Mouse (Mus musculus) stomach, postnatal 0 days (tissue): ENCODE results near the gene Mical2. TPM values are rescaled to one million over a fixed set of nuclear protein-coding genes. Genes with fewer than 3 reads are reported as not detected.

ENCODE experiments used
- ATAC-seq: fragments of 200-750 bp; cut with Nextera tagmentation; 2 replicates; pipeline ENCODE4 v1.8.0; 2017; ENCODE audit not compliant: low FRiP score, low TSS enrichment
- DNase-seq: peaks from one replicate; pipeline ENCODE4 v3.0.0-alpha.2; 2016; ENCODE audit warnings: low spot score
- H3K27ac ChIP-seq: fragments of 300-500 bp; sonication (generic); replicated peaks from 2 replicates; pipeline ENCODE4 v1.5.1; 2014; ENCODE audit warnings: mild to moderate bottlenecking, control low read depth
- H3K27me3 ChIP-seq: fragments of 300-500 bp; sonication (generic); 2 replicates; pipeline ENCODE4 v1.6.1; 2014; ENCODE audit warnings: low read length; ENCODE audit not compliant: control insufficient read depth, insufficient read depth
- H3K36me3 ChIP-seq: fragments of 300-500 bp; sonication (generic); 2 replicates; pipeline ENCODE4 v1.6.1; 2014; ENCODE audit warnings: low read length, mixed read lengths; ENCODE audit not compliant: control insufficient read depth, insufficient read depth
- H3K4me1 ChIP-seq: fragments of 300-500 bp; sonication (generic); replicated peaks from 2 replicates; pipeline ENCODE4 v1.6.1; 2014; ENCODE audit warnings: antibody characterized with exemption; ENCODE audit not compliant: control insufficient read depth, insufficient read depth
- H3K4me2 ChIP-seq: fragments of 300-500 bp; sonication (generic); replicated peaks from 2 replicates; pipeline ENCODE4 v1.6.1; 2014; ENCODE audit warnings: low read depth, mild to moderate bottlenecking, control low read depth, moderate library complexity
- H3K4me3 ChIP-seq: fragments of 300-500 bp; sonication (generic); 2 replicates; pipeline ENCODE4 v1.5.1; 2014; ENCODE audit warnings: low read depth, low read length, control low read depth
- H3K9ac ChIP-seq: fragments of 300-500 bp; sonication (generic); 2 replicates; pipeline ENCODE4 v1.6.1; 2014; ENCODE audit warnings: mild to moderate bottlenecking, low read length, control low read depth, mixed read lengths
- H3K9me3 ChIP-seq: fragments of 300-500 bp; sonication (generic); 2 replicates; pipeline ENCODE4 v1.6.1; 2016; ENCODE audit warnings: low read length; ENCODE audit not compliant: control insufficient read depth
- CTCF ChIP-seq: IDR thresholded peaks from 2 replicates; pipeline ENCODE4 v1.5.1; 2016; ENCODE audit warnings: antibody characterized with exemption, low read depth, mild to moderate bottlenecking, moderate library complexity
- EP300 ChIP-seq: optimal IDR thresholded peaks from 2 replicates; pipeline ENCODE3; 2016; ENCODE audit warnings: antibody characterized with exemption
- WGBS: fragments of 180-500 bp; shearing (Covaris S2); extraction: QIAGEN DNeasy Blood & Tissue Kit; methylation state at CpG from one replicate; pipeline ENCODE4 v1.1.7; 2014; 5-methylcytosine and 5-hydroxymethylcytosine counted together
- polyA plus RNA-seq: library from polyadenylated mRNA; unstranded; fragments of >200 nt; fragmentation: Nextera tagmentation; extraction: Ambion mirVana; gene quantifications from 2 replicates; pipeline ENCODE4 v1.2.1, GENCODE M21; 2015

The Mical2 gene
- polyA plus RNA-seq: 8.4 and 8.8 TPM in 2 replicates

DNA sequence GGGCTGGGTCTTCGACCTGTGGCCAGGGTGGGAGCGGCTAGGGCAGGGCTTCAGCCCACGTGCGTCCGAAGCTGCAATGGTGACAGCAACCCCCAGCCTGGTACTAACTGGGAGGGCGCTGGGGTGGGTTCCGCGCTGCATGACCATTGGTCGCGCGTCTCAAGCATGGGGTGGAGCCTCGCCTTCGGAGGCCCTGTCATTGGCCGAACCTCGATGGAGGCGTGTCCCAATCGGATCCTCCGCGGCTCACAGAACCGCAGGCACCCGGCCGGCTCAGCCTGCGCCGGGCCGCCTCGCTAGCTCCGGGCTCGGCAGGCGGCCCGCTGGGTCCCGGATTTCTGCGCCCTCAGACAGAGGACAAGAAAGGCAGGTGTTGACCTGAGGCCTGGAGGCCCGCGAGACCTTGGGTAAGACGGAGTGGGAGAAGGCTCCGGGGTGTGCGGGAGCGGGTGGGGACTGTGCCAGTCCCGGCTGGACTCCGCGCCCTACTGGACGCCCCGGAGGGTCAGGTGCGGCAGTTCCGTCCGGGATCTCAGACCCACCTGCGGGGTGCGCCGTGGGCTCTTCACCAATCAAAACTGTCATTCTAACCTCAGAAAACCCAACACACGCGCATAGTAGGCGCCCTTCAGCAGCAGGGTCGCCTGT lies at the start of gene Mical2:
TSS of gene Mical2 (plus strand) at position 242 of the 648 bp plus-strand sequence.
- Histone ChIP-seq H3K4me3 (peak within 1 kb of the TSS; percentile 72), H3K9ac (peak within 1 kb of the TSS; percentile 81), H3K9me3 (no peaks in the 10 kb centered on the region), H3K4me2 (peak within 1 kb of the TSS; percentile 94), H3K27ac (peak within 1 kb of the TSS; percentile 83), H3K4me1 (peaks cover 2% of the 10 kb centered on the region; the same call in 1 of the 2 replicates), H3K36me3 (no peaks in the 10 kb centered on the region), H3K27me3 (no peaks in the 10 kb centered on the region)
- under 1% methylated on average over 48 of the region's 53 CpGs for WGBS
- ATAC-seq (peak; percentile 97), DNase-seq (peak; percentile 95)
- TF ChIP-seq EP300 (no peak), CTCF (no peak)

- H3K9ac ChIP-seq: no peak overlapping the region
- no peak overlapping the region for H3K4me3 ChIP-seq
- DNase-seq (no peak), ATAC-seq (no peak)
- no peaks in the 10 kb centered on the region for H3K9me3 ChIP-seq
- H3K4me2 ChIP-seq: no peak overlapping the region
- H3K27ac ChIP-seq: no peak overlapping the region
- H3K4me1 ChIP-seq: no peaks in the 10 kb centered on the region
- WGBS: 81% methylated on average over 2 of the region's 2 CpGs
- no peak for TF ChIP-seq EP300
- TF ChIP-seq CTCF: no peak
- no peaks in the 10 kb centered on the region for H3K27me3 ChIP-seq
- H3K36me3 ChIP-seq: no peaks in the 10 kb centered on the region
These were observed 49.0 kb upstream of the Mical2 start for GRCm38 (mm10) chr7:112176627-112177026.

- H3K4me1 ChIP-seq: no peaks in the 10 kb centered on the region
- TF ChIP-seq CTCF (peak; percentile 98), EP300 (no peak)
- peak; percentile 89 for DNase-seq
- H3K27ac ChIP-seq: peak overlapping the region; percentile 46; the same call in 1 of the 2 replicates
- ATAC-seq: peak; percentile 88
- H3K36me3 ChIP-seq: no peaks in the 10 kb centered on the region
- peak overlapping the region; percentile 39; the same call in 1 of the 2 replicates for H3K4me2 ChIP-seq
- 3% methylated on average over 9 of the region's 10 CpGs for WGBS
- H3K4me3 ChIP-seq: no peak overlapping the region
- H3K9ac ChIP-seq: no peak overlapping the region
- H3K9me3 ChIP-seq: no peaks in the 10 kb centered on the region
- H3K27me3 ChIP-seq: no peaks in the 10 kb centered on the region
These were observed 45.4 kb upstream of the Mical2 start for GRCm38 (mm10) chr7:112180235-112180705.

DNA sequence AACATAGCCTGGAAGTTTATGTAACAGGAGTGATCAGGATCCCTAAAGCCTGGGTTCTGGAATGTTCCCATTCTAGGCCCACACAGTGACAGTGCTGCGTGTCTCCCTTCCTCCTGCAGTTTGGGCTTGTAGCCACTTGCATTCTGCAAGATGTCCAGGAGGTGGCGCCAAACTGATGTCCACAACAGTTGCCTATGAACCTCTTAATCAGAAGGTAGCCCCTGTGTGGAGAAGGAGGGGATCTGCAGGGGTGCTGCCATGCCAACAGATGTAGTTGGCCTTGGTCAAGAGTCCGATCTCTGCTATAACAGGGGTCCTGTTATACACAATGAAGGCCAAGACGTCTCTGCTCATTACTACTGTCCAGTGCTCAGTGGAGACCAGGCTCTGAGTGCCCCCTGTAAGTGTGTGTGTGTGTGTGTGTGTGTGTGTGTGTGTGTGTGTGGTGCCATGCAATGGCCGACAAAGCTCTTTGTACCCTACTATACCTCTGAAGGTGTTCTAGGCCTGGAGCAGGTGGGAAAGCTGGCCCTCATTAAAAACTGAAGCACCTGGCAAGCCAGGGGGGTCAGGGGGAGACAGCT lies 42.3 kb upstream of the Mical2 start:
- TF ChIP-seq EP300 (no peak), CTCF (peak; percentile 100)
- WGBS: 30% methylated on average over 5 of the region's 5 CpGs
- Histone ChIP-seq H3K9me3 (no peaks in the 10 kb centered on the region), H3K4me1 (no peaks in the 10 kb centered on the region), H3K27me3 (no peaks in the 10 kb centered on the region), H3K4me2 (no peak overlapping the region), H3K9ac (no peak overlapping the region), H3K36me3 (no peaks in the 10 kb centered on the region), H3K27ac (no peak overlapping the region), H3K4me3 (no peak overlapping the region)
- ATAC-seq (peak; percentile 8; the same call in 1 of the 2 replicates), DNase-seq (peak; percentile 88)

GRCm38 (mm10) chr7:112184519-112185225 lies 41.0 kb upstream of the Mical2 start:
- ATAC-seq: no peak
- Histone ChIP-seq H3K4me1 (no peaks in the 10 kb centered on the region), H3K9me3 (no peaks in the 10 kb centered on the region), H3K36me3 (no peaks in the 10 kb centered on the region), H3K4me2 (no peak overlapping the region), H3K9ac (no peak overlapping the region), H3K27me3 (no peaks in the 10 kb centered on the region), H3K4me3 (no peak overlapping the region), H3K27ac (no peak overlapping the region)
- TF ChIP-seq CTCF (no peak), EP300 (no peak)
- WGBS: 83% methylated on average over 6 of the region's 6 CpGs
- no peak for DNase-seq
